Mouse (Mus musculus) embryo, embryonic 10.5 days (tissue): ENCODE data around the gene Mctp2.

Source experiments
- DNase-seq: peaks from one replicate; pipeline ENCODE4 v3.0.0-alpha.2; 2015; ENCODE audit warnings: low spot score

The Mctp2 gene

GRCm38 (mm10) chr7:72089463-72090175, 216.8 kb downstream of the Mctp2 start:
- DNase-seq: no peak

DNA sequence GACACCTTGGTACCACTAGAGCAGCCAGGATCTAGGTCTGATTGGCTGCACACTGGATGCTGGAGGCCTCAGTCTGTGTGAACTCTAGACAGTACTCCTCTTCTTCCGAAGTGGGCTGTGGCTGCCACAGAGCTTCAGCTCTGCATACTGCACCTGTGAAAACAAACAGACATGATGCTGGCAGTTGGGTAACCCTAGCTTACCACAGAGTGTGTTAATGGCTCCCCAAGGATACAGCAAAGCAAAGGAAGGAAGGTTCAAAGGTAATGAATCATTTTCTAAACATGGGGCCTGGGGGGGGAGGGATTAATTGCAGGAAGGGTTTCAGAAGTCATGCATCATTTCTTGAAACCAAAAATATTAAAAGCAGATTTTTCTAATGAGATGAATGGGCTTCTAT, 225.7 kb downstream of the Mctp2 start:
- DNase-seq: peak; percentile 52

- DNase-seq: no peak
Measured at GRCm38 (mm10) chr7:72078896-72079295, 227.5 kb downstream of the Mctp2 start.

DNA sequence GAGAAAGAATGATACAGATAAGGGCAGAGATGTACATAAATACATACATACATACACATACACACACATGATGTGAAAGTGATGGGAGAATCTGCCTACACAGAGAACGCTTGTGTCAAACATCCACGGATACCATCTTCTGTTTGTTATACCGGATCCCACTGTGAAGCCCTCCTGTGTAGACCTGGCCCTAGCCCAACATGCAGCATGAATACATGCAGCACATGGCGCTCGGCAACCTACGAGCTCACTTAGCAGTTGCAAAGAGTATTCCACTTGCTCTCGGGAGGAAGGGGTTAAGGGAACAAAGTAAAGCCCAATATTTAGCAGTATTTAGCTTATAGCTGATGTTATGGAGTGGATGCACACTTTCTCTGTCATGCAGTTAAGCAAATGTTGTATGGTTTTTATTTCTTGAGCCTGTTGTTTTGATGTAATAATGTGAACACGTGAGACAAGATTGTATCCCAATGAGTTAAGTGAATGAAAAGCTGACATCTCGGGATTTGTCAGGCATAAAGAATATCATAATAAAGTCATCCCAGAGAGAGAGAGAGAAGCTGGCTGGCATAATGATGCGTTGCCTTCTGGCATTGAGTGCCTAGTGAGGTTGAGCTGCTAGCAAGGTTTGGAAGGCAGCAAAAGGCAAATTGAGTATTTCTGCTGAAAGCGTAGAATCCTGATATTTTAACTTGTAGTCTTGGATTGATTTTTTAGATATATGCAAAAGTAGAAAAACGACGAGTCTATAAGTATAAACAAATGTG, 234.8 kb downstream of the Mctp2 start:
- no peak for DNase-seq

- DNase-seq: no peak
Measured at GRCm38 (mm10) chr7:72068454-72068853, 238.0 kb downstream of the Mctp2 start.

DNA sequence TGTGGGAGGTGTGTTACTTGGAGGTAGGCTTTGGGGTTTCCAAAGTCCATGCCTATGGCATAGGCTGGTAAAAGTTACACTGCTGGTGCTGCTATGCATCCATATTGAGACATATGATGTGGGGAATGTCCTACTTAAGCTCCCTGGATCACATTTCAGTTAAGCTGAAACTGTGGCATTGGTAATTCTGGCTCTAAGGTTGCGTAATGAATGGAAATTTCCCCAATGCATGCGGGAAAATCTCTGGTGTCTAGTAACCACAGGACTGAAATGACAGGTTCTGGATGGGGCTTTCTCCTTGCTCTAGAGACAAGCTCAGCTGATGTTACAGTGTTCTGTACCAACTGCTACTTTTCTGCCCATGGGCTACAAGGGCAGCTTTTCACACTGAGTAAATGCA, 240.1 kb downstream of the Mctp2 start:
- no peak for DNase-seq

DNA sequence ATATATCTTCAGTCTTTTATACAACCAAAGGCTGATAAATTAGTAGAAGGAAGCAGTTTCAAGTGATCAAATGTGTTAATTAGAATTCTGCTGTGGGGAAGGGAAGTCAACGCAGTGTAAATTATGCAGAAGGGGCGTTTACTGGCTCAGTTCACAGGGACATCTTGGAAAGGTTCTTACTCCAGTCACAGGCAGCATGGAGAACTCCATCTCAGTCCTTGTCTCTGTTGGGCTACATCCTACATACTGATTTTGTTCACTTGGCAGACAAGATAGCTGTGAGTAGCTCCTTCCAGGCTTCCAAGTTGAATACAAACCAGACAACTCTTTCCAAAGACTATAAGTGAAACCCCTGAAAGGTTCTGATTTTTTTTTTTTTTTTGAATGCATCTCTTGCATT, 254.6 kb downstream of the Mctp2 start:
- no peak for DNase-seq

- DNase-seq: peak; percentile 1
Measured at GRCm38 (mm10) chr7:72047588-72048585, 258.5 kb downstream of the Mctp2 start.
